Mouse (Mus musculus) ES-E14 (cell line): ENCODE results near the gene Slc45a3. TPM values are rescaled to one million over a fixed set of nuclear protein-coding genes. Genes with fewer than 3 reads are reported as not detected.

Source experiments
- DNase-seq: peaks from one replicate; pipeline ENCODE4 v3.0.0-alpha.2; 2013; ENCODE audit warnings: low read depth, low spot score
- H3K27ac ChIP-seq: 2 replicates; pipeline ENCODE4 v1.5.1; 2012; ENCODE audit warnings: low read depth, mild to moderate bottlenecking, low read length, moderate library complexity, mixed read lengths; ENCODE audit not compliant: poor library complexity, insufficient read depth, severe bottlenecking
- H3K36me3 ChIP-seq: 2 replicates; pipeline ENCODE4 v1.6.1; 2012; ENCODE audit warnings: mild to moderate bottlenecking, low read length, moderate library complexity, mixed read lengths; ENCODE audit not compliant: control insufficient read depth, poor library complexity, insufficient read depth, severe bottlenecking
- H3K4me1 ChIP-seq, 2 experiments: fragments of 150-350 bp in 1 of 2; sonication (generic) in 1 of 2; 2 replicates each; pipeline ENCODE4 v1.6.1; 2012; ENCODE audit warnings: low read length in 2 of 2, mild to moderate bottlenecking in 1 of 2, mixed read lengths in 1 of 2; ENCODE audit not compliant: control insufficient read depth in 2 of 2, insufficient read depth in 2 of 2, poor library complexity in 1 of 2
- H3K4me3 ChIP-seq, 2 experiments: fragments of 150-350 bp in 1 of 2; sonication (generic) in 1 of 2; 2 replicates each; pipeline ENCODE4 v1.5.1; 2012; ENCODE audit warnings: low read length in 2 of 2, low read depth in 1 of 2, mild to moderate bottlenecking in 1 of 2, mixed read lengths in 1 of 2; ENCODE audit not compliant: insufficient read depth in 1 of 2, poor library complexity in 1 of 2, severe bottlenecking in 1 of 2
- H3K9ac ChIP-seq: 2 replicates; pipeline ENCODE4 v1.6.1; 2012; ENCODE audit warnings: low read depth, mild to moderate bottlenecking, low read length, mixed read lengths; ENCODE audit not compliant: poor library complexity, insufficient read depth, severe bottlenecking
- H3K9me3 ChIP-seq: fragments of 150-350 bp; sonication (generic); 2 replicates; pipeline ENCODE4 v1.6.1; 2012; ENCODE audit warnings: low read depth, mild to moderate bottlenecking, low read length; ENCODE audit not compliant: control insufficient read depth, insufficient read depth
- CHD2 ChIP-seq: IDR thresholded peaks from 2 replicates; pipeline ENCODE4 v1.6.1; 2014; ENCODE audit warnings: mild to moderate bottlenecking, low read depth, low read length, inconsistent platforms
- HCFC1 ChIP-seq: IDR thresholded peaks from 2 replicates; pipeline ENCODE4 v1.6.1; 2012; ENCODE audit warnings: low read length, inconsistent platforms, borderline replicate concordance; ENCODE audit not compliant: insufficient read depth
- MAFK ChIP-seq: IDR thresholded peaks from 2 replicates; pipeline ENCODE4 v1.6.1; 2014; ENCODE audit warnings: mild to moderate bottlenecking, low read depth, low read length, inconsistent platforms; ENCODE audit not compliant: insufficient read depth
- ZC3H11A ChIP-seq: IDR thresholded peaks from 2 replicates; pipeline ENCODE4 v1.6.1; 2012; ENCODE audit warnings: low read depth, mild to moderate bottlenecking, inconsistent platforms, low read length, borderline replicate concordance
- ZNF384 ChIP-seq: IDR thresholded peaks from 2 replicates; pipeline ENCODE4 v1.6.1; 2012; ENCODE audit warnings: low read depth, low read length, inconsistent platforms
- in situ Hi-C, 2 experiments: fragments of 600-800 bp; cut with MboI; formaldehyde crosslinking; loops; one replicate each; pipeline ENCODE4 v1.15.1; 2025; ENCODE audit warnings: low sequenced_read_pairs in 2 of 2, inconsistent platforms in 1 of 2; ENCODE audit not compliant: unreplicated experiment in 2 of 2
- total RNA-seq: library from RNA; depleted of rRNA; stranded (reverse); fragments of 300-350 nt; gene quantifications from 2 replicates; pipeline ENCODE4 v1.2.3, GENCODE M21; 2012

Gene Slc45a3
- total RNA-seq, 1 experiment, result 6.0 TPM

DNA sequence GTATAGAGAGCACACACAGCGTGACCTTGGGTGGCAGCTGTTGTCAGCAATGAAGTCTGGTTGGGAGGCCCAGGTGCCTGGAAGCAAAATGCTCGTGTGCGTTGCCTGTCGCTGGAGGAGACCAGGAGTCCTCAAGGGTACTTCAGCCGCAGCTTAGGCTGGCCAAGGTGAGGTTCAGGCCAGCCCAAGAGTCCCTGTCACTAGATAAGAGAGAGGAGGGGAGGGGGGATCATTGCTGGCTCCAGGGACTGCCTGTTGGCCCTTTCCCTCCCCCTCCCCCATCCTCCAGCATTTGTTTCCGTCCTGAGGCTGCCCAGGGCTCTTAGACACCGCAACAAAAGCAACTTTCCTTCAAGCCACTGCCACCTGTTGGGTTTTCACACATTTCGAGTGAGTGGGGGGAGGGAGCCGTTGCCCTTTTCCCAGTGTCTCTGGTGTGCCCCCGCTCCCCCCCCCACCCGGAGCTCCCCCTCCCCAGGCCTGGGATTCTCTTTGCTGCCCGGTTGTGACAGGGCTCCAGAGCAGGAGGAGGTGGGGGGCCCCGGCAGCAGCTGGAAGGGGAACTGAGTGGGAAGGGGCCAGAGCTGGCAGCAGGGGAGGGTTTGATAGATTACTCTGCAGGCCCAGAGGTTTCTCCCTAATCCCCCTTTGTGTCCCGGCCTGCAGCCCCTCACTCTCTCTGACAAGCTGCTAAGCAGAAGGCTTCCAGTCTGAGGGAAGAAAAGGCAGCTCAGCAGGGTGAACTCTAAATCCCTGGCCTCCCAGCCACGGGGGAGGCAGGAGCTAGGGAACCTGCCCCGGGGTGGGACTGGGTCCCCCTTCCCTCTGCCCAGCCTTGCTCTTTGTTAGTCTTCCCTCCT lies 8.1 kb downstream of the Slc45a3 start:
- Histone ChIP-seq H3K4me3 (no peak overlapping the region), H3K36me3 (no peaks in the 10 kb centered on the region), H3K9me3 (no peaks in the 10 kb centered on the region), H3K27ac (no peak overlapping the region), H3K4me1 (peaks cover 5 to 21% of the 10 kb centered on the region in 2 experiments; a peak in 3 of 4 replicates), H3K9ac (no peak overlapping the region)
- no peak for DNase-seq
- in situ Hi-C loops, result no loop called here
- TF ChIP-seq CHD2 (no peak), ZC3H11A (no peak), ZNF384 (no peak), MAFK (no peak), HCFC1 (no peak)

DNA sequence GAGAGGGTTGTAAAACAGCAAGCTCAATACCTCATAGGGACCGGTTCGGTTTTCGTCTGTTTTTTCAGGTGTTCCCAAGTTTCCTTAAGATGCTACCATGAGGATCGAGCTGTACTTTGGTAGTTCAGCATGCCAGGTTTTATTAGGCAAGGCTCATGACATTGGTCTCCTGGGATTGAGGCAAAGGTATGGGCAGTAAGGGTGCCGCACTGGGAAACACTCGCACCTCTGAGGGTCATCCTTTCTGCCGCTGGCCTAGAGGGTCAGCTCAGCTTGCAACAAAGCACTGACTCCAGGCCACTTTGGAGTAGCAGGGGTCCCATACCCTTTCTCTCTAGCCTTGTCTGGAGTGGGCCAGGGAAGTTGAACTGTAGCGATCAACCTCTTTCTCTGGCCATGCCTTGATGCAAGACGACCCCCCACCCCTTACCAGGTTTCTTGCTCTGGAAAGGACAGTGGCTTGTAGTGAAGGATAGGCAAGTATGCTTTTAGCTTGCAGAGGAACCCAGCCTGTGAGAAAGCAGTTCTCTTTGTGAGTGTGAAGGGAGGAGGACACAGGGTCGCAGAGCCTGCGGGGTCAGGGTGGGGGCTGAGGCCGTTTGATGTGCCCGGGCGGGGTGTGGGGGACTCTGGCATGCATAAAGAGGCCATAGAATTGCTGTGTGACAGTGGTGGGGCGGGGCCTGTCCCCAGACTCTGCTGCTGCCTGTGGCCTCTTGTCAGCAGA lies 9.2 kb downstream of the Slc45a3 start:
- no peak overlapping the region for H3K27ac ChIP-seq
- H3K9me3 ChIP-seq, result no peaks in the 10 kb centered on the region
- H3K36me3 ChIP-seq, result no peaks in the 10 kb centered on the region
- peaks cover 5 to 21% of the 10 kb centered on the region in 2 experiments for H3K4me1 ChIP-seq
- H3K9ac ChIP-seq, result no peak overlapping the region
- H3K4me3 ChIP-seq, result no peak overlapping the region
- no peak for TF ChIP-seq MAFK
- no peak for TF ChIP-seq CHD2
- no peak for TF ChIP-seq ZC3H11A
- no peak for TF ChIP-seq ZNF384
- no peak for TF ChIP-seq HCFC1
- in situ Hi-C loops, result no loop called here
- no peak for DNase-seq

DNA sequence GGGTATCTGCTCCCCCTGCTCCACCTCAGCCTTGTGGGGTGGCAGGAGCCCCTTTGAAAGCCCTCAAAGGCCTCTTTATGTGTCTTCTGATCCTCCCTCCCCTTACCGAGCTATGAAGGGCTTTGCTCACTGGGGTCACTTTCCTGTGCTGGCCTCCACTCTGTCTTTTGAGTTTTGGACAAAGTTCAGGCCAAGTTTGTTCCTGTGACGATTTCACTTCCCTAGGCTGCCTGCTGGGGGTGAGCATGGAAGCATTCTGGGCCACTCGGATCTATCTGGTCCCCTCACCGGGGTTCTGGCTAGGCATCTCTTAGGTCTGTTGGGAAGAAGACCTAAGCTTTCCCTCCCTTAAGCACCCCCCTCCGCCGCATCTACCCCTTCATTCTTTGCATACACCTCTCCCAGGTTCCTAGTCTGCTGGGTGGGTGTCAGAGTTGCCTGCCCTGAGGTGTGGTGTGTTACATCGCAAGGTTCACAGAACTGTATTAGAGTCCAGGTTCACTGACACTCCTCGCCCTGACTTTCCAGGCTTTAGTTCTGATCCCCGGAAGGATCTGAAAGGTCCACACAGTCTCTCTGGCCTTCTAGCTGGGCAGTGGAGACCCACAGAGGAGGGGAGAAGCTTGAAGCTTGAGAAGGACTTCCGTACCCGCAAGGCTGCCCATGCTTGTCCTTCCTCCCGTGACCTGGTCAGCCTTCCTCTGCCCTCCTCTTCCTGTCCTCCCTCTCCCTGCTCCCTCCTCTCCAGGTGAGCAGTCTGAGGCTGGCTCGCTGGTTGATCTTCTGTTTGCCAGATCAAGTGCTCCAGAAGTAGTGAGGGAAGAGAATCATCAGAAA lies 9.9 kb downstream of the Slc45a3 start:
- Histone ChIP-seq H3K36me3 (no peaks in the 10 kb centered on the region), H3K4me1 (peaks cover 5 to 21% of the 10 kb centered on the region in 2 experiments), H3K9me3 (no peaks in the 10 kb centered on the region), H3K9ac (no peak overlapping the region), H3K4me3 (no peak overlapping the region), H3K27ac (no peak overlapping the region)
- TF ChIP-seq ZNF384 (no peak), ZC3H11A (no peak), CHD2 (no peak), HCFC1 (no peak)
- no peak for DNase-seq
- in situ Hi-C loops, result no loop called here

DNA sequence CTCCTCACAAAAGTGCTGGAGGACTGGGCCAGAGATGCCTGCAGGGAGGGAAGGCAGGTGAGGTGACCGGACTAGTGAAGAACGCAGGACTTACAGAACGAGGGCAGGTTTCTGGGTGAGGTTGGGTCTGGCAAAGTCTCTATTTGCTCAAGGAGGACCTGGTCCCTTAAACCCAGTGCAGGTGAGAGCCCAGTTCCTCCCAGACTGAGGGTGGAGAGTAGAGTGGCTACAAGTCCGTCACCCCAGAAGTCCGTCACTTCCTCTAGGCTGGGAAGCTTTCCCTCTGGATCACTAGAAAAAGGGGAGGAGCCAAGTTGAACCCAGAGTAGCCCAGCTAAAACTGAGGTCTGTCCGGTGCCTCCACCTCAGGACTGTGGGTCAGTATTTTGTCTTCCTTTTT lies 11.2 kb downstream of the Slc45a3 start:
- DNase-seq, result no peak
- Histone ChIP-seq H3K4me3 (no peak overlapping the region), H3K9me3 (no peaks in the 10 kb centered on the region), H3K27ac (no peak overlapping the region), H3K9ac (no peak overlapping the region), H3K4me1 (peaks cover 5 to 23% of the 10 kb centered on the region in 2 experiments), H3K36me3 (no peaks in the 10 kb centered on the region; the same call in 1 of the 2 replicates)
- in situ Hi-C loops, result no loop called here
- TF ChIP-seq ZC3H11A (no peak), MAFK (no peak), ZNF384 (no peak), HCFC1 (no peak), CHD2 (no peak)
